Mouse (Mus musculus) central nervous system, embryonic 14 days (tissue): ENCODE data around the gene Hist1h1d. TPM values are rescaled to one million over a fixed set of nuclear protein-coding genes. Genes with fewer than 3 reads are reported as not detected.

ENCODE experiments used
- polyA plus RNA-seq: library from polyadenylated mRNA; depleted of rRNA; stranded (reverse); fragments of >200 nt; gene quantifications from 2 replicates; pipeline ENCODE4 v1.2.3, GENCODE M21; 2012; rRNA removed

Gene Hist1h1d
- polyA plus RNA-seq, 1 experiment: 0.45 TPM

Other genes with a start within 250 kb of the Hist1h1d start
- gene Zfp322a, start 184.1 kb upstream of the Hist1h1d start, polyA plus RNA-seq: 22.2 and 24.3 TPM in 2 replicates
- 8.5 and 9.1 TPM in 2 replicates for gene Abt1, start 129.4 kb upstream of the Hist1h1d start, polyA plus RNA-seq
- gene Btn1a1, start 87.4 kb upstream of the Hist1h1d start, polyA plus RNA-seq: 0.06 and 0.07 TPM in 2 replicates
- 0.04 and 0.11 TPM in 2 replicates for gene Btn2a2, start 64.4 kb upstream of the Hist1h1d start, polyA plus RNA-seq
- 14.7 and 20.5 TPM in 2 replicates for gene Hist1h4h, start 22.2 kb upstream of the Hist1h1d start, polyA plus RNA-seq
- 187 and 225 TPM in 2 replicates for gene Hist1h2af, start 19.4 kb upstream of the Hist1h1d start, polyA plus RNA-seq
- 16.6 and 25.3 TPM in 2 replicates for gene Hist1h3g, start 17.8 kb upstream of the Hist1h1d start, polyA plus RNA-seq
- 2.4 and 4.0 TPM in 2 replicates for gene Hist1h2bh, start 9.9 kb upstream of the Hist1h1d start, polyA plus RNA-seq
- gene Hist1h3f, start 9.2 kb upstream of the Hist1h1d start, polyA plus RNA-seq: 2.5 and 3.5 TPM in 2 replicates
- gene Hist1h4f, start 1.6 kb upstream of the Hist1h1d start, polyA plus RNA-seq: 10.2 and 14.3 TPM in 2 replicates
- gene Hist1h3e, start 9.1 kb downstream of the Hist1h1d start, polyA plus RNA-seq: 20.2 and 31.1 TPM in 2 replicates
- gene Hist1h2ae, start 18.0 kb downstream of the Hist1h1d start, polyA plus RNA-seq: 9.2 and 10.5 TPM in 2 replicates
- 17.6 and 25.1 TPM in 2 replicates for gene Hist1h2bg, start 18.1 kb downstream of the Hist1h1d start, polyA plus RNA-seq
- gene Hist1h2bf, start 20.9 kb downstream of the Hist1h1d start, polyA plus RNA-seq: 7.5 and 10.9 TPM in 2 replicates
- 4.5 and 5.4 TPM in 2 replicates for gene Hist1h2ad, start 21.1 kb downstream of the Hist1h1d start, polyA plus RNA-seq
- 14.9 and 24.5 TPM in 2 replicates for gene Hist1h3d, start 22.5 kb downstream of the Hist1h1d start, polyA plus RNA-seq
- 6.8 and 9.8 TPM in 2 replicates for gene Hist1h4d, start 28.3 kb downstream of the Hist1h1d start, polyA plus RNA-seq
- gene Hist1h2be, start 67.9 kb downstream of the Hist1h1d start, polyA plus RNA-seq: 2.1 and 2.5 TPM in 2 replicates
- 5.2 and 7.1 TPM in 2 replicates for gene Hist1h1e, start 69.3 kb downstream of the Hist1h1d start, polyA plus RNA-seq
- 1.2 and 1.3 TPM in 2 replicates for gene Hist1h2ac, start 130.7 kb downstream of the Hist1h1d start, polyA plus RNA-seq
- 25.7 and 29.8 TPM in 2 replicates for gene Hist1h2bc, start 130.9 kb downstream of the Hist1h1d start, polyA plus RNA-seq
- gene Hist1h1t, start 142.6 kb downstream of the Hist1h1d start, polyA plus RNA-seq: 0.16 TPM in 1 of 2 replicates, not detected in the other
- gene Hist1h4c, start 145.2 kb downstream of the Hist1h1d start, polyA plus RNA-seq: 7.0 and 8.6 TPM in 2 replicates
- 2.3 and 2.4 TPM in 2 replicates for gene Hfe, start 157.6 kb downstream of the Hist1h1d start, polyA plus RNA-seq
- gene Hist1h1c, start 185.5 kb downstream of the Hist1h1d start, polyA plus RNA-seq: 12.2 and 12.7 TPM in 2 replicates
- 19.7 and 29.1 TPM in 2 replicates for gene Hist1h3c, start 192.3 kb downstream of the Hist1h1d start, polyA plus RNA-seq
- gene Hist1h2bb, start 193.5 kb downstream of the Hist1h1d start, polyA plus RNA-seq: 6.1 and 9.8 TPM in 2 replicates
- 24.0 and 28.7 TPM in 2 replicates for gene Hist1h2ab, start 197.9 kb downstream of the Hist1h1d start, polyA plus RNA-seq
- 26.1 and 47.9 TPM in 2 replicates for gene Hist1h3b, start 199.0 kb downstream of the Hist1h1d start, polyA plus RNA-seq
- 20.0 and 24.9 TPM in 2 replicates for gene Hist1h4b, start 203.8 kb downstream of the Hist1h1d start, polyA plus RNA-seq
- gene Hist1h4a, start 208.0 kb downstream of the Hist1h1d start, polyA plus RNA-seq: 8.6 and 12.5 TPM in 2 replicates
- gene Hist1h3a, start 209.1 kb downstream of the Hist1h1d start, polyA plus RNA-seq: 15.6 and 21.5 TPM in 2 replicates
- 3.5 and 4.3 TPM in 2 replicates for gene Hist1h1a, start 210.4 kb downstream of the Hist1h1d start, polyA plus RNA-seq
- gene Trim38, start 216.7 kb downstream of the Hist1h1d start, polyA plus RNA-seq: 0.02 TPM in 1 of 2 replicates, not detected in the other